ENCODE assay signal across 20 mouse cellular contexts in genomic region chr14:77174931-77175330, GRCm38 (mm10). TPM values are rescaled to one million over a fixed set of nuclear protein-coding genes. Genes with fewer than 3 reads are reported as not detected.
A peak's percentile ranks its signal among the peaks of the same experiment; 100 is the strongest.
DNase-seq lines count a peak whose midpoint lies in the region; ATAC-seq and TF ChIP-seq lines count a peak whose summit lies in the region.
"Had no signal": no experiment of that assay in that cellular context is flagged by ENCODE, and none has a peak within 500 bp of the region (broad histone marks: within the 10 kb centered on the region; RNA-seq: fewer than 3 reads in every experiment).

No protein-coding gene starts in this region.

- no peak for ATAC-seq in hindbrain, embryonic 15.5 days (ENCODE audit: low FRiP score, low read depth)
- ATAC-seq in hindbrain, embryonic 12.5 days (ENCODE audit: low FRiP score) = no peak
- peak; percentile 55; the same call in 1 of the 2 replicates for ATAC-seq in neural tube, embryonic 13.5 days (ENCODE audit: low read depth)
- ATAC-seq: intestine, embryonic 15.5 days had no signal

- H3K4me1 ChIP-seq in hindbrain, embryonic 15.5 days (replicated peaks) = peaks cover 26% of the 10 kb centered on the region
- H3K4me1 ChIP-seq in hindbrain, embryonic 12.5 days = peaks cover 5% of the 10 kb centered on the region; the same call in 1 of the 2 replicates
- peaks cover 21% of the 10 kb centered on the region for H3K4me1 ChIP-seq in neural tube, embryonic 13.5 days (replicated peaks)
- H3K4me1 ChIP-seq: heart, embryonic 12.5 days; intestine, embryonic 15.5 days; liver, embryonic 15.5 days; lung, embryonic 15.5 days had no signal

- H3K4me2 ChIP-seq in hindbrain, embryonic 15.5 days = no peak overlapping the region
- H3K4me2 ChIP-seq in hindbrain, embryonic 12.5 days (replicated peaks) = no peak overlapping the region
- H3K4me2 ChIP-seq in neural tube, embryonic 13.5 days = no peak overlapping the region
- H3K4me2 ChIP-seq: heart, embryonic 12.5 days; intestine, embryonic 15.5 days; liver, embryonic 15.5 days; lung, embryonic 15.5 days had no signal

- peak overlapping the region; percentile 40; the same call in 1 of the 2 replicates for H3K27ac ChIP-seq in gastrocnemius, adult 2 months
- H3K27ac ChIP-seq in hindbrain, embryonic 15.5 days (replicated peaks) = 0 out of 2 replicates have a peak overlapping the region, but pooled peaks have one; percentile 17
- no peak overlapping the region for H3K27ac ChIP-seq in hindbrain, embryonic 12.5 days
- H3K27ac ChIP-seq in neural tube, embryonic 13.5 days (replicated peaks) = peak overlapping the region; percentile 71; the same call in 1 of the 2 replicates
- H3K27ac ChIP-seq: forebrain, embryonic 10.5 days; hindbrain, embryonic 10.5 days; intestine, embryonic 15.5 days; liver, embryonic 15.5 days; lung, embryonic 15.5 days had no signal

- no peaks in the 10 kb centered on the region for H3K9me3 ChIP-seq in hindbrain, embryonic 15.5 days
- no peaks in the 10 kb centered on the region for H3K9me3 ChIP-seq in hindbrain, embryonic 12.5 days (replicated peaks)
- no peaks in the 10 kb centered on the region for H3K9me3 ChIP-seq in neural tube, embryonic 13.5 days
- H3K9me3 ChIP-seq: forebrain, embryonic 10.5 days; heart, embryonic 12.5 days; hindbrain, embryonic 10.5 days; intestine, embryonic 15.5 days; liver, embryonic 15.5 days; lung, embryonic 15.5 days had no signal

- no peak for DNase-seq in gastrocnemius, adult 2 months
- no peak for DNase-seq in gastrocnemius, postnatal 36 days
- DNase-seq in neural tube, embryonic 10.5 days (ENCODE audit: extremely low spot score, low spot score) = no peak
- DNase-seq in lung, postnatal 4 days = no peak
- DNase-seq: adrenal gland, postnatal 36 days; kidney, adult 8-10 months; kidney, postnatal 14 days; layer of hippocampus, postnatal 36 days; lung, postnatal 36 days had no signal

- H3K9ac ChIP-seq in hindbrain, embryonic 15.5 days = no peak overlapping the region
- H3K9ac ChIP-seq in hindbrain, embryonic 12.5 days = no peak overlapping the region
- H3K9ac ChIP-seq in neural tube, embryonic 13.5 days = no peak overlapping the region
- H3K9ac ChIP-seq: heart, embryonic 12.5 days; intestine, embryonic 15.5 days; liver, embryonic 15.5 days; lung, embryonic 15.5 days had no signal

- H3K27me3 ChIP-seq in hindbrain, embryonic 15.5 days = no peaks in the 10 kb centered on the region
- no peaks in the 10 kb centered on the region for H3K27me3 ChIP-seq in hindbrain, embryonic 12.5 days
- H3K27me3 ChIP-seq in neural tube, embryonic 13.5 days = no peaks in the 10 kb centered on the region
- H3K27me3 ChIP-seq: heart, embryonic 12.5 days; intestine, embryonic 15.5 days; liver, embryonic 15.5 days; lung, embryonic 15.5 days had no signal

- no peak for TF ChIP-seq CTCF in gastrocnemius, adult 2 months (IDR thresholded peaks at IDR 0.05)

- H3K36me3 ChIP-seq in hindbrain, embryonic 15.5 days = no peaks in the 10 kb centered on the region
- H3K36me3 ChIP-seq in hindbrain, embryonic 12.5 days = no peaks in the 10 kb centered on the region
- 0 out of 2 replicates have a peak, but pooled peaks cover 6% of the 10 kb centered on the region for H3K36me3 ChIP-seq in neural tube, embryonic 13.5 days
- H3K36me3 ChIP-seq: forebrain, embryonic 10.5 days; heart, embryonic 12.5 days; hindbrain, embryonic 10.5 days; intestine, embryonic 15.5 days; liver, embryonic 15.5 days; lung, embryonic 15.5 days had no signal

- peak overlapping the region; percentile 30 for H3K4me3 ChIP-seq in gastrocnemius, adult 2 months
- H3K4me3 ChIP-seq in hindbrain, embryonic 15.5 days = no peak overlapping the region
- H3K4me3 ChIP-seq in hindbrain, embryonic 12.5 days = no peak overlapping the region
- no peak overlapping the region for H3K4me3 ChIP-seq in neural tube, embryonic 13.5 days
- H3K4me3 ChIP-seq: forebrain, embryonic 10.5 days; heart, embryonic 12.5 days; hindbrain, embryonic 10.5 days; intestine, embryonic 15.5 days; liver, embryonic 15.5 days; lung, embryonic 15.5 days had no signal

- intact Hi-C loops in gastrocnemius, adult 2 months (cut with DNase I) = loop anchor here (10.0 kb wide), 1 partner anchor 120 kb away; no protein-coding TSS in a partner anchor
- intact Hi-C loops in gastrocnemius, postnatal 36 days (cut with DNase I) = no loop called here

- 69% methylated on average over 9 of the region's 9 CpGs for WGBS in hindbrain, embryonic 15.5 days
- WGBS in hindbrain, embryonic 12.5 days = 90% methylated on average over 9 of the region's 9 CpGs
- WGBS in neural tube, embryonic 13.5 days = 80% methylated on average over 9 of the region's 9 CpGs

RNA-seq across cellular contexts. Expression of gene Enox1, which starts 18.4 kb away (rescaled TPM):
- 1 to 10 TPM in 1 of 2 experiments, under 1 TPM in 1; 0.48 to 1.1 TPM for total RNA-seq in gastrocnemius, adult 2 months (2021)
- under 1 TPM; 0.57 to 0.89 TPM for total RNA-seq in gastrocnemius, postnatal 36 days (2021)
- 37.2 and 43.5 TPM in 2 replicates for polyA plus RNA-seq in hindbrain, embryonic 15.5 days (2015; fragmentation: Nextera tagmentation; extraction: Ambion mirVana)
- polyA plus RNA-seq in hindbrain, embryonic 12.5 days (2016; fragmentation: Nextera tagmentation; extraction: Ambion mirVana) = 36.7 and 37.9 TPM in 2 replicates
- polyA plus RNA-seq in neural tube, embryonic 13.5 days (2015; fragmentation: Nextera tagmentation; extraction: Ambion mirVana) = 40.4 and 44.9 TPM in 2 replicates
- total RNA-seq: granulocyte monocyte progenitor cell, adult 5-6 weeks; megakaryocyte-erythroid progenitor cell, adult 5-6 weeks had no signal
